Mouse (Mus musculus) layer of hippocampus, adult 18-20 months (tissue): ENCODE results near the gene Cdk1. TPM values are rescaled to one million over a fixed set of nuclear protein-coding genes. Genes with fewer than 3 reads are reported as not detected.
A peak's percentile ranks its signal among the peaks of the same experiment; 100 is the strongest.

Source experiments
- DNase-seq, 2 experiments: peaks; one replicate each; pipeline ENCODE4 v3.0.0; 2022; ENCODE audit warnings: low spot score in 2 of 2
- total RNA-seq, 2 experiments: library from RNA; stranded (reverse); gene quantifications; 2 replicates each; pipeline ENCODE4 v1.2.3; 2021

The Cdk1 gene
- total RNA-seq, 2 experiments from 2014 or later: 0.25 TPM; not detected in 1

DNA sequence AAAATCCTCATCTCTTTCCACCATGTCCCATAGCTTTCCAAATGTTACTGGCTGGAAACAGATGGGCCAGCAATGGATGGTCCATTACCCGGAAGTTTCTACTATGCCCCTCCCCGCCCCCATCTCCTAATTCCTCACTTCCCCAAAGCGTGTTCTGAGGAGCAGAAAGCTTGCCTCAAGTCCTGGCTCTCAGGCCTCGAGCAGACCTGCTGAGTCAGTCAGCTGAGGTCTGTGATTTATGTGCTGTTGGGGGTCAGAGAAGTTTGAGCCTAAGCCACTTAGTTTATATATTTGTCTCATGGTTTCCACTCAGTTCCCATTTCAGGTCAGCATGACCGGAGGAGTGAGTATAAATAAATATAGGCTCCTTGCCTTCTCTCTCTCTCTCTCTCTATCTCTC is 43.6 kb downstream of the Cdk1 start:
- no peak for DNase-seq

DNA sequence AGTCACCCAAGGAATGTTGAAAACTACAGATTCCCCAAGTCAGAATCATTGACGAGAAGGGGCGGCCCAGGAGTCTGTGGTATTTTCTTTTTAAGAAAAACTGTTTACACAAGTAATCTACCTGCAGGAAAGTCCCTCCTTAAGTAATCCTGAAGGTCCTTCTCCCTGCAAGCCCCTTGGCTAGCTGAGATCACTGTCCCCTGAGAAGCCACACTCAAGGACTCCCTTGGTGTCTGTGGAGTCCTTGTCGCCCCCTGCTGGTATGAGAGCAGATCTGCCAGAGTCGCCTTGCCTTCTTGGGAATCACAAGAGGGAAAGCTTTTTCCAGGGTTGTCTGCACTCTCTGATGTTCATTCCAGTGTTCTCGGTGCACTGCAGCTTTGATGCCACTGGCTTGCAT is 45.7 kb downstream of the Cdk1 start:
- peak; percentile 13 to 66 for DNase-seq

DNA sequence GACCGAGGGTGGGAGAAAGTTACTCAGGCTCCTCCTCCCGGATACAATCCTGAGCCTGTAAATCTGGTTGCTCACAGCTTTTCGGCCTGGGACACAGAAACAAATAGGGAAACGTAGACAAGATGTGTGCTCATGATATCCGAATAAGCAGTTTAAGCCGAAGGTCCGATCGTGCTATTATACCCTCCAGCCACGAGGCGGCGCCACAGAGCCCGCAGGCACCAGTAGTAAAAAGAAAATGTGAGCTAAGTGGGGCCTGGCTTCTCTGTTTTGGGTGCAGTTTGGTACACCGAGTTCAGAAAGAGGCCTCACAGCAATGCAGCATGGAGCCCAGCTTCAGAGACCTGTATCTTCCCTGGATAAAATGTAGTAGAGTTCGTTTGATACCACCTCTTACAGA is 46.5 kb downstream of the Cdk1 start:
- peak; percentile 9 to 22 for DNase-seq

DNA sequence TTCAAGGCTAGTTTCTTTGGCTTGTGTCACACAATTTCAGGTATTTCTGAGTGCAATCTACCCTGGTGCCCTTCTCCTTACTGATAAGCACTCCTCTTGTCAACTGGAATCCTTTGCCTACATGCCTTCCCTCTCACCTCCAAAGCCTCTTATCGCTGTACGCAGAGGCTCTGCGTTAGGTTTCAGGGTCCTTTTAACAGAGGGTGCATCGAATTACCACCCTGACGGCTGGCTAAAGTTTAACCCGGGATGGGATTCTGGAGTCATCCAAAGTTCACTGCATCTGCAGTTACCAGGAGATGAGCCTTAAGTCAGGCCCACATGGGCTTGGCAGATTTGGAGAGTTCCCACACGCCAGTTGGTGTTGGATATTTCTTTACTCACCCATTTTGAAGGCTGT is 47.1 kb downstream of the Cdk1 start:
- DNase-seq: no peak

DNA sequence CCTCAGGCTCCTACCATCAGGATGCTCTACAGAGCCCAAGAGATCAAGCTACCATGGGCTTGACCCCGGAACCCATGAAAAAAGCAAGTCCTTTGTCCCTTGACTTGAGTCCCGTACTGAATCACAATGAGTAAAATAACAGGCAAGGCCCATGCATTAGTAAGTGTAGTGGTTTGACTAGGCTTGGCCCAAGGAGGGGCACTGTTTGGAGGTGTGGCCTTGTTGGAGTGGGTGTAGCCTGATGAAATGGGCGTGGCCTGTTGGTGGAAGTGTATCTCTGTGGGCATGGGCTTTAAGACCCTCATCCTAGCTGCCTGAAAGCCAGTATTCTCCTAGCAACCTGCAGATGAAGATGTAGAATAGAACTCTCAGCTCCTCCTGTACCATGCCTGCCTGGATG is 47.9 kb downstream of the Cdk1 start:
- no peak for DNase-seq

DNA sequence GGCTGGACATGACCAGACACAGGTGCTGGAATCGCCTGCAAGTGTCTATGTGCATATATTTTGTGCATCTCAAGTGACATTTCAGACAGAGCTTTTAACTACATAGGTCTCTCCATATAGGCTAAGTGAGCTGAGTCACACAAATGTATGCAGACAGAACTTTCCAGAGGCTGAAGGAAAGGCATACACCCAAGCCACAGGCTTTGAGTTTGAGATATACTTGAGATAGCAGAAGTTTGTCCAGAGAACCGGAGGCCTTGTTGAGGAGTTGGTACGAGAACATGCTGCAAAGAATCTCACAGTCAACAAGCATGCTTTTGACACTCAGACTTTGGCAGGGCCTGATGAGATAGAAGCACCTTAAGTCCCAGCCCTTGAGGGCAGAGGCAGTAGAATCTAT is 50.1 kb downstream of the Cdk1 start:
- no peak for DNase-seq

DNA sequence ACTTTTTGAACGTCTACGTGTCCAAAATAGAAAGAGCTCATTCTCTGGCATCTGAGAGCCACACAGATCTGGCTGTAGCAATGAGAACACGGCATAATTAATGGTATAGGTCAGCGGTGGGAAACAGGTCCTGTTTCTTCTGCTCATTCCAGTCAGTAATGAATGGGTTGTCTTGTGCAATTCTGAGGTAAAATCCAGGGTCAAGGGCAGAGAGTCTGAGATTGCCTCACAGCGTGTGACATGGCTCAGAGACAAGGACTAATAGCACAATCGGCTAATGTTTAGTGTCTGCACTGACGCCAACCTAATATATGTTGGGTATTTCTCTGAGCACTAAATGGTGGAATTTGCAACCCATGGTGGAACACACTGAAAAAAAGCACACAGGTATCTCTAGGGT is 52.8 kb downstream of the Cdk1 start:
- no peak for DNase-seq

DNA sequence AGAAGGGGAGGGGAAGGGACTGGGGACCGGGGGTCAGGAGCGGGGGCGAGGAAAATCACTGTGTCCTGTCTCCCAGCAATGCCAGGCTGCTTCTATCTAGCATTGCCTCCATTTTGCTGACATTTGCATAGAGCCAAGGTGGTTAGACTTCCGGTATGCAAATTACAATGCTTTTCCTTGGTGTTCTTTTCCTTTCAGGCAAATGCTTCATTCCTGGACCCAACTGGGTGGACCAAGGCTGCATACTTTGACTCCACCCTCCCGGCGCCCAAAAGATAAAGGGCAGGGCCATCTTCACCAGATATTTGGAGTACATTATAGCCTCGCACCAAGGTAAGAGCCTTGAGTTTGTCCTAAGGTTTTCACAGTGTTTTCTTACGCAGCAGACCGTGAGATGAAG is 56.8 kb downstream of the Cdk1 start:
- no peak for DNase-seq

DNA sequence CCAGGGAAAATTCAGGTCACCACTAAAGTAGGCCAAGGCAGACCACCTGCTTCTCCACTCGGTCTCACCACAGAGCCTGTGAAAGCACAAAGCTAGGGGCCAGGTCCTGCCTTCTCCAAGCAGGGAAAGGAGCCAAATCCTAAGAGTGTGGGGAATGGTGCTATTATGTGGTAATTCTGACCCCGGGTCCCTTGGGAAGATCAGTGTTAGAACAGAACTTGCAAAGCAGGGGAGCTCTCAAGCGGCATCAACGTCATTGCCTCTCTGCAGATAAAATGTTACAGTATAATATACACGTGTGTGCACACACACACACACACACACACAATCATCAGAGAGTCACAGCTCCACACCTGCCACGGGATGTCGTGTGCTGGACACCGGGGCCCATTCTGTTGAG is 62.0 kb downstream of the Cdk1 start:
- DNase-seq: no peak

DNA sequence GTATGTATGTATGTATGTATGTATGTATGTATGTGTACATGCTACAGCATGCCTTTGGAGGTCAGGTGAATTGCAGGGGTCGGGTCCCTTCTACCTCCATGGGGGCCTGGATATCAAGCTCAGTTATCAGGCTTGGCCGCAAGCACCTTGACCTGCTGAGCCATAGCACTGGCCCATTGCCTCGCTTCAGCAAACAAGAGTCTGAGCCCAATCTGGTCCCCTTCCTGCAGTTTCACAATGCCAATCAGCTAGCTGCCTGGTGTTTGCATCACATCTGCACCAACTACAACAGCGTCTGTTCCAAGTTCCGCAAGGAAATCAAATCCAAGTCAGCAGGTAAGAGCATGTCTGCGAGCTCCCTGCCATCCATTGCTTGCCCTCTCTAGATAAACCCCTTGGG is 64.0 kb downstream of the Cdk1 start:
- DNase-seq: no peak

DNA sequence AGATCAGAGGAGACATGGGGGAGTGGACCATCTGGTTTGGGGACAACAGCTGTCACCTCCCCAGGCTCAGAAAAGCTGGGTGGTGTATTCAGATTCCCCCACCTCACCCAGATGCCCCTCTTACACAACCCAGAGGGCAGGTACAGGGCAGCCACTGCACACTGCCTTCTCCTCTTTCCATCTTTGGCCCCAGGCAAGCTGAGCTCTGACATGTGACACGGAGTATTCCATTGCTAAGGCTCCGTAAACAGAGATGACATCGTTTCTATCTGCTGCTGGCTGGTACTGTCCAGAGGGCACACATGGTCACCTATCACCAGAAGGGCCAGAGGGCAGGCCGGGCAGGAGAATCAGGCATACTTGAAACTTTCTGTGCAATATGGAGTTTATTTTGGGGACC is 64.7 kb downstream of the Cdk1 start:
- no peak for DNase-seq

DNA sequence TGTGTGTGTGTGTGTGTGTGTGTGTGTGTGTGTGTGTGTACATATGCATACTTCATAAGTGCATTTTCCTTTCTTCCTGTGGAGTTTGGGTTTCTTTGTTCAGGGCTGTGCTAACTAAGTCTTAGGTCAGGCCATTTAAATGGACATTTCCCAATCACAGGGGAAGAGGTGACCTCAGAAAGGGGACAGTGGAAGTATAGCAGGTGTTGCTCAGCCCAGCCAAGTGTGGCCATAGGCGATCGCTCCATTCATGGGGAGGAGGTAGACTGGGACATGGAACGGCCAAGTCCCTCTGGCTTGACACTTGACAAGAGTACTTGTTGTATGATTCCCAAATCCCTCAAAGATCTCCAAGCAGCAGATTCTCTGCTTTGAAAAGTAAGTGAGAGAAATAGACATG is 65.8 kb downstream of the Cdk1 start:
- no peak for DNase-seq

Other genes with a start within 250 kb of the Cdk1 start
- 1 to 10 TPM; 3.5 to 5.1 TPM for gene Rhobtb1, start 201.5 kb downstream of the Cdk1 start, total RNA-seq
- 1 to 10 TPM; 1.3 to 1.5 TPM for gene A930033H14Rik, start 139.8 kb downstream of the Cdk1 start, total RNA-seq
- gene Ank3, start 45.8 kb upstream of the Cdk1 start, total RNA-seq: 100 to 1,000 TPM; 414 to 427 TPM